Mouse (Mus musculus): ENCODE measurements around the gene Ptchd4.

Gene Ptchd4

DNA sequence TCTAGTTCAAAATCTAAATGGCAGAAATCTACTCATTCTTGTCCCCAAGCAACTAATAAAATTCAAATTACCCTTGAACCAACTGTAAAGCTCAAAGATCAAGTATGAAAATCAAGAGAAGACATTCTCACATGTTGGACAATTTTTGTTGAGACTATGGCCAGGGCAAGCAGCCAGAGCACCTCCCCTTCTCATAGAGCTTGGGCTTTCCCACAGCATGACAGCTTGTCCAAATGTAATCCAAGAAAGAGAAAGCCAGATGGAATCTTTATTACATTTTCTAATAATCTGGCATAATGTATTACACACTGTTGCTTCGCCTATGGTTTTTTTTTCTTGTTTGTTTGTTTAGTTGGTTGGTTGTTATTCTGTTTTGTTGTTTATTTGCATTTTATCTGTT, 102.7 kb downstream of the Ptchd4 start:
- in situ Hi-C loops (cut with MboI; ENCODE audit: low sequenced_read_pairs): no loop called here

DNA sequence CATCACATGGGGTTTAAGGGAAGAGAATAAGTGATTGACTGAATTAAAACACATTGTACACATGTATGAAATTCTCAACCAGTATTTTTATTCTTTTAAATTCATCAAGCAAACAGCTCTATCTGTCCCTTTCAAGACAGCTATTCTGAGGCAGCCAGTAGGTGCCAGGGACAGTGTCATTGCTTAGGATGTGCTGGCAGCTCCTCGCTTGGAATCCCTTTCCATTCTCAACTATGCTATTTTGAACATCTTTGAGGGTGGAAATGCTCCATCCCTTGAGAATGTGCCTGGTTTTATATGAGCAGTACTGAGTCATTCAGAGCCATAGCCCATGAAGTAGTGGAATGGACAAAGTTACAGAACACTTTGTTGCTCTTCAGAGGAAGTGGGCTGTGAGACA, 112.2 kb downstream of the Ptchd4 start:
- in situ Hi-C loops (cut with MboI; ENCODE audit: low sequenced_read_pairs): no loop called here

DNA sequence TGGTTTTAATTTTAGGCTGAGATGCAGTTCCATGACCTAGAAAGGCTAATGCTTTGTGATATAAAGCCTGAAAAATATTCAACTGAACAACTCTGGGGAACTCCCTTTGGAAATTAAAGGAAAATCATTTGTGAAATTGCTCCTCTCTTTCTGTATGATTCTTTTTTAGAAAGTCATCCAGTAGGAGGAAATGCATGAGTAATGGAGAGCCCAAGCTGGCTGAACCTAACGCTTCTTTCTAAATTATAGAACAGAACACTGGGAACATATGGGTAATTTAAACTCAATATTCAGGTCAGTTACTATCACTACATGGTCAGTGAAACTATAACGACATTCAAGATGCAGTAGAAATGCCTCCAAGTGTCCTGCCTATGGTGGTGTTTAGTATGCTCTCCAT, 114.6 kb downstream of the Ptchd4 start:
- in situ Hi-C loops (cut with MboI; ENCODE audit: low sequenced_read_pairs): no loop called here

DNA sequence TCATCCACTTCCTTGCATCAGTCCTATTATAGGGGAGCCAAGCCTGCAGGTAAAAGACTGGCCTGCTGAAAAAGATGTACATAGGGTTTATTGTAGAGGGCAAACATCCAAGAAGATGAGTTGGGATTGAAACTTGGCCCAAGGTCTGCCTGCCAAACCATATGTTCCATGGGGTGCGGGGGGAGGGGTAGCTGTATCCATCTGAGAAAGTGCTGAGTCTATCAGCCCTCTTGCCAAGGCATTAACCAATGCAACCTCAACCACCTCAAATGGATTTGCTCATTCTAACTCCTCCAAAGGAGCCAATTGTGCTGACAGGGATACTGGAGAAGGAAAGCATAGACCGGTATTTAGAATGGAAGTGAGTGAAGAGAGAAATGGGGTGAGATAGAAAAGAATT, 136.5 kb downstream of the Ptchd4 start:
- in situ Hi-C loops (cut with MboI; ENCODE audit: low sequenced_read_pairs): no loop called here

DNA sequence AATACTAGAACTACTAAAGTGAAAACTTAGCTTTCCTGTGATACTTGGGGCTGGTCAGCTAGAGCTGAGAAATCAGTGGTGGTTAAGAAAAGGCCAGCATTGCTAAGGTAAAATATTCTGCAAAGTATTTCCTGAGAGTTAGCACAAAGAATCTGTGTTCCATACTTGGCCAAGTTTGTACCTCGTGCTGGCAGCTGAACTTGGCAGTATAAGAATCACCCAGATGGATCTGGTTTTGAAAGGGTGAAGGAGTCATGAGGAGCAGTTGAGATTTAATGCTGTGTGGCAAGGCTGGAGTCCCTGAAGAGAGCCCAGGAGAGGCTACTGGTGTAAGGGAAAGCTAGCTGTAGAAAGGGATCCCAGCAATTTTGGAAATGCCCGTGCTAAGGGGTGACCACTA, 140.7 kb downstream of the Ptchd4 start:
- in situ Hi-C loops (cut with MboI; ENCODE audit: low sequenced_read_pairs): no loop called here

DNA sequence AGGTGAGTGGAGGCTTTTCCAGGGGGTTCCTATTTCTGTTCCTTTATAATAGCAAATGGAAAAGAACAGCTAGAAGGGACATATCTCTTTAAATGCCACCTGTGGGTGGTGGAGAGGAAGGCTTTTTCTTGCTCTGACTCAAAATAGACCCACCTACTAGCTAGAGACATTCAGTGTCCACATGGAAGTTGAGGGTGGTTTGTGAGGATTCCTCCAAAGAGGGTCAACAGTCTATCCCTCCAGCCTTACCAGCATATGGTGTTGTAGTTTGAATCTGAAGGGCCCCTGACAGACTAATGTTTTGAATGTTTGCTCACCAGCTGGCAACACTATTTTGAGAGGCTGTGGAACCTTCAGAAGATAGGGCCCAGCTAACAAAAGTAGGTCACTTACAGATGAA, 147.0 kb downstream of the Ptchd4 start:
- in situ Hi-C loops (cut with MboI; ENCODE audit: low sequenced_read_pairs): no loop called here

DNA sequence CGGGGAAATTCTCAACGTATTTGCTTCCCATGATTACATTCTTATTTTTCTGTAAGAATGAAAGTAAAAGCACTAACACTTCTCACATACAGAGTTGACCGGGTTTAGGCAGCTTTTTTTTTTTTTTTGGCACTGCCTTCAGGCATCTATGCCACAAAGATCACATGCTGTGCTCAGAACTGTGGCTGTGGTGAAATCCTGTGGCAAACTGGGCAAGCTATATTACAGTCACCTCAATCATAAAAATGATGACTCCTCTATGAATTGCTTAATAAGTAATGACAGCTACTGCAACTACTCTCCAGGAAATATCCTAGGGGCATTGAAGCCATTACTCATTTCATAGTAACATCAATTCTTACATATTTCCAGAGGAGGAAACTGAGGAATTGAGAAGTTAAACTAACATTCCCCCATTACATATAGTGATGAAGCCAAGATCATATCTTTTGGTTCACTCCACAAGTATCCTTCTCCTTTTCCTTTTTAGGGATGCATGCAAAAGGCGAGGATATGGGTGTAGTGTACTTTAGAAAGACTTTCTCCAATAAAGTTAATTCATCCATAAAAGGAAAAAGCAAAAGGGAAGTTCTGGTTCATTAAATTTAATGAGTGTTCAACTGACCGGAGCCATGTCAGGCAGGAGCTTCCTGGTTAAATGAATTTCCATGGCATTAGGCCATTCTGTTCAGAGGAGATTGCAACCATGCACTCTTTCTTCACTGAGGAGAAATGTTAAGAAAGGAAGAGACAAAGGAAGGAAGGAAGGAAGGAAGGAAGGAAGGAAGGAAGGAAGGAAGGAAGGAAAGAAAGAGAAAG, 164.6 kb downstream of the Ptchd4 start:
- in situ Hi-C loops (cut with MboI; ENCODE audit: low sequenced_read_pairs): no loop called here

DNA sequence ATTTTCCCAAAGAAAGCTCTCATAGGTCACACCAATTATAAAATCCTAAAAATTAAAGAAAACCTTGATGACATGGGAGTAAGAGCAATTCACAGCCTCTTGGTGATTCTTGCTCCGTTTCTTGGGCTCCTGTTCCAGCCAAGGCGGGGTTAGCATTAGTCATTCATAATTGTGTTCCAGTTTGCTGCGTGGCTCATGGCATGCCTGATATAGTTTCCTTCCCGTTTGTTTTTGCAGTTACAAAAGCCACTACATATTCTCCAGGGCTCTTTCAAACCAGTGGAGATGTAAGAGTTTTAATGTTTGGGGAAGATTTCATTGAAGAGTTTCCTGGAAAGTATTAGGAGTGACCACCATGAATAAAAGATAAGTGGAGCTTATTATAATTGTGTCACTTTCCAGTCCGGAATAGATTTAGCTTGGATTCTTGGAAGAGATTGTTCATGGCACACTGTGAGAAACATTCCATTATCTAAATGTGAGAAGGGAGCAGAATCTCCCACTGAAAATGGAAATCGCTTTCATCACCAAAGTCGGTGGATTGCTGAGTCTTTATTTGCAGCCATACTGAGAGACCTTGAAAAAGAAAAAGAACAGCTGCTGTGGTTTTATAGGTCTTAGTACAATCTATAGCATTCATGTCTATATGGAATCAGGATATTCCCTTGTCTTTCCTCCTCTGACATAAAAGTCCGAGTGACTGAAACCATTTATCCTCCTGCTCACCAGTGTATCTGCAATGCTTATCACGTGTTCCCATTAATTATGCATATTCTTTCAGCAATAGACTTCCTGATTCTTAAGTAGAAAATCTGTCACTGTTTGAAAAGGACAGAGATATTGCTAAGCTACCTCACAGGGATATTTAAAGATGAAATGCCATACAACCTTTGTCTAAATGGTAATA, 193.9 kb downstream of the Ptchd4 start:
- in situ Hi-C loops (cut with MboI; ENCODE audit: low sequenced_read_pairs): no loop called here

DNA sequence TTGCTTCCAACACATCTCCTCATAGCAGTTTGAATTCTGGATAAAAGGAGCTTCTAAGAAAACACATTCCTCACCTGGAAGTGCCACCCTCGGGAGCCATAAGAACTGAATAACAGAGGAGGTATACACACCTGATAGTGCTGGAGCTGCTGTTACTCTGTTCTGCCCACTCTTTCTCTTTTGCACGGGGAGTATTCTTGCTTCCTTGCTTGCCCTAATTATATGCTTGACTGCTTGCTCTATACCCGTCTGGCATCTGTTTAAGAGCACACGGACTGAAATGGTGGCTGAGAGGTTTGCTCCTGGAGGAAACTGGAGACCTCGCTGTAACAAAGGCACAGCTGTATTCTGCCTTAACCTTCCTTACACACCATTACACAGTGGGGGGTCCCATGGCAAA, 214.4 kb downstream of the Ptchd4 start:
- in situ Hi-C loops (cut with MboI; ENCODE audit: low sequenced_read_pairs): no loop called here

DNA sequence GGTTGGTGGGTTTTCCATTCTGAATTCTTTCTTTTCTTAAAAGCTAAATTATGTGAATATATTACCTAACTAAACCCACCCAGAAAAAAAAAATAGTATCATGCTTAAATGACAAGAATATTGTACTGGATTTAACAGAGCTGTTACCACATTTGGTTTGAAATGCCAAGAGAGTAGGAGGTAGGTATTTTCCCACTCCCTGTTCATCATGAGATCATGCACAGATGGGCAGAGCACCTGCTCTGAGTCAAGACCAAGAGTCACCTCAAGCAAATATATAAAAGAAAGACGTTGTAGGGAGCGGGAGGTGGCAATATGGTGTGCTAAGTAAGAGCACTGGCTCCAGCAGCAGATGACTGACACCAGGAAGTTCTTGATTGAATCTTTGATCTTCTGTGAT, 233.8 kb downstream of the Ptchd4 start:
- in situ Hi-C loops (cut with MboI; ENCODE audit: low sequenced_read_pairs): no loop called here
